Mouse (Mus musculus) heart, postnatal 0 days (tissue): ENCODE results near the gene Itih4.

Source experiments
- CTCF ChIP-seq: IDR thresholded peaks from 2 replicates; pipeline ENCODE4 v1.5.1; 2016; ENCODE audit warnings: antibody characterized with exemption, control low read depth, low read depth
- EP300 ChIP-seq: IDR thresholded peaks from 2 replicates; pipeline ENCODE4 v1.6.1; 2016; ENCODE audit warnings: antibody characterized with exemption, low read depth

DNA sequence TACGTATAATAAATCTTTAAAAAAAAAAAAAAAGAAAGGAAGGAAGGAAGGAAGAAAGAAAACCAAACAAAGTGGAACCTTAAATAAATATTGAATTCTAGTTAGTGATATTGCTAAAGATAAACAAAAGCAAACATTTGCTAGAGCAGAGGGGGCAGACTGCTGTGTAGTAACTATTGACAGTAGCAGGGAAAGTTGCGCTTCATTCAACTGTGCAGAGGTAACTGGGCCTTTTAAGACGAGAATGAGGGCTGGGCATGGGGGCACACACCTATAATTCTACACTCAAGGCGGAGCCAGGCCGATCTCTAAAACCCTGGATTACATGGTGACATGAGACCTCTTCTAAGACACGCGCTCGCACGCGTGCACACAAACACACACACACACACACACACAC, 63.7 kb downstream of the Itih4 start:
- TF ChIP-seq CTCF = no peak
- no peak for TF ChIP-seq EP300
